Mouse (Mus musculus): ENCODE measurements at regions not wholly inside any gene's neighbourhood (a gene's known extent, or its start where the extent isn't known, plus 50 kb on each side); places are given as distances from the start of the nearest gene placed in this dataset.

- DNase-seq (ENCODE audit: low spot score) (no peak), ATAC-seq (no peak)
- H3K9me3 ChIP-seq (ENCODE audit: low read length), result no peaks in the 10 kb centered on the region
- no peak overlapping the region for H3K4me3 ChIP-seq (ENCODE audit: low read depth, low read length)
- TF ChIP-seq CTCF (IDR thresholded peaks at IDR 0.05), result no peak
- no peak for TF ChIP-seq EP300 (IDR thresholded peaks at IDR 0.05)
- H3K27me3 ChIP-seq (replicated peaks; ENCODE audit: insufficient read depth, low read length), result no peaks in the 10 kb centered on the region
- H3K4me1 ChIP-seq (ENCODE audit: insufficient read depth, low read depth, low read length), result no peaks in the 10 kb centered on the region
- H3K27ac ChIP-seq (ENCODE audit: low read length), result no peak overlapping the region
- no peak overlapping the region for H3K4me2 ChIP-seq (replicated peaks; ENCODE audit: low read depth, low read length)
- WGBS, result 83% methylated on average over 9 of the region's 9 CpGs
- no peak overlapping the region for H3K9ac ChIP-seq (replicated peaks; ENCODE audit: low read depth)
- H3K36me3 ChIP-seq (ENCODE audit: insufficient read depth, low read length), result no peaks in the 10 kb centered on the region
Measured at GRCm38 (mm10) chr13:70193270-70193669, 391.1 kb downstream of the Med10 start.

DNA sequence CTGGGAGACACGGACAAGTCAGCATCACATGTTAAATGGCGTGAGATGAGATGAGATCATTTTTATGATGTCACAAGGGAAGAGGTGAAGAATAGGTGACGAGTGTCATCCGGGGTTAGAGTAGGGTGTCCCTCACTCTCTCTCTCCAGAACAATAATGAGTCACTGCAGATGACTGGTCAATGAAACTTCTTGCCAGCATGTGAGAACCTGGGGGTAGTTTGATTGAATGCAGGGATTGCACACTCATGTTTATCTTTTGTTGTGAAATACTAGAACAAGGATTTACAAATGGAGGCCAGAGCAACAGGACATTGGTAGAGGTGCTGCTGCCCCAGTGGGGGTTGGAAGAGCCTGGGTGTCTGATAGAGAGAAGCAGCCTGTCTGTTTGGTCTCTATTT is 393.7 kb downstream of the Med10 start:
- TF ChIP-seq EP300 (IDR thresholded peaks at IDR 0.05) (no peak), CTCF (IDR thresholded peaks at IDR 0.05) (no peak)
- H3K4me2 ChIP-seq (replicated peaks; ENCODE audit: low read depth, low read length), result no peak overlapping the region
- H3K4me3 ChIP-seq (ENCODE audit: low read depth, low read length), result no peak overlapping the region
- WGBS, result 73% methylated on average over 4 of the region's 4 CpGs
- H3K36me3 ChIP-seq (ENCODE audit: insufficient read depth, low read length), result no peaks in the 10 kb centered on the region
- no peak overlapping the region for H3K9ac ChIP-seq (replicated peaks; ENCODE audit: low read depth)
- H3K27me3 ChIP-seq (replicated peaks; ENCODE audit: insufficient read depth, low read length), result no peaks in the 10 kb centered on the region
- no peak for DNase-seq (ENCODE audit: low spot score)
- H3K9me3 ChIP-seq (ENCODE audit: low read length), result no peaks in the 10 kb centered on the region
- H3K27ac ChIP-seq (ENCODE audit: low read length), result no peak overlapping the region
- ATAC-seq, result no peak
- H3K4me1 ChIP-seq (ENCODE audit: insufficient read depth, low read depth, low read length), result no peaks in the 10 kb centered on the region

DNA sequence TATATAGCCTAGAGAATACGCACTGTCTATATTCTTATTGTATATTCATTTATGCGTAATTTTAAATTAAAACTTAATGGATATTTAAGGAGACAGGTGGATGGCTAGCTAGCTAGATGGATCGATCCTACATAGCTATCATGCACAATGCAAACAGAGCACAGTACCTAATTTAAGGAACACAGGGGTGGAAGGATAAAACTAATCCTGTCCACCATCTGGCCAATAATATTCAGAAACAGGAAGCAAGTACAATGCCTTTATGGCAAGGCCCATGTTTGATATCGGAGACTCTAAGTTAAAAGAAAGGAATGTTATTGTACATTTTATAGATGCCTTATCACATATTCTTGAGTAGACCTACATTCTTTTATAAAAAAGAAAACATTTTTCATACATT is 396.4 kb downstream of the Med10 start:
- H3K4me2 ChIP-seq (replicated peaks; ENCODE audit: low read depth, low read length), result no peak overlapping the region
- H3K36me3 ChIP-seq (ENCODE audit: insufficient read depth, low read length), result no peaks in the 10 kb centered on the region
- TF ChIP-seq CTCF (IDR thresholded peaks at IDR 0.05) (no peak), EP300 (IDR thresholded peaks at IDR 0.05) (no peak)
- no peak overlapping the region for H3K4me3 ChIP-seq (ENCODE audit: low read depth, low read length)
- no peaks in the 10 kb centered on the region for H3K4me1 ChIP-seq (ENCODE audit: insufficient read depth, low read depth, low read length)
- DNase-seq (ENCODE audit: low spot score), result peak; percentile 8
- ATAC-seq, result no peak
- WGBS, result 77% methylated on average over 4 of the region's 4 CpGs
- no peaks in the 10 kb centered on the region for H3K27me3 ChIP-seq (replicated peaks; ENCODE audit: insufficient read depth, low read length)
- H3K27ac ChIP-seq (ENCODE audit: low read length), result no peak overlapping the region
- no peaks in the 10 kb centered on the region for H3K9me3 ChIP-seq (ENCODE audit: low read length)
- no peak overlapping the region for H3K9ac ChIP-seq (replicated peaks; ENCODE audit: low read depth)

GRCm38 (mm10) chr13:70199087-70199486 is 396.9 kb downstream of the Med10 start:
- WGBS, result 42% methylated on average over 1 of the region's 1 CpGs
- no peak overlapping the region for H3K27ac ChIP-seq (ENCODE audit: low read length)

DNA sequence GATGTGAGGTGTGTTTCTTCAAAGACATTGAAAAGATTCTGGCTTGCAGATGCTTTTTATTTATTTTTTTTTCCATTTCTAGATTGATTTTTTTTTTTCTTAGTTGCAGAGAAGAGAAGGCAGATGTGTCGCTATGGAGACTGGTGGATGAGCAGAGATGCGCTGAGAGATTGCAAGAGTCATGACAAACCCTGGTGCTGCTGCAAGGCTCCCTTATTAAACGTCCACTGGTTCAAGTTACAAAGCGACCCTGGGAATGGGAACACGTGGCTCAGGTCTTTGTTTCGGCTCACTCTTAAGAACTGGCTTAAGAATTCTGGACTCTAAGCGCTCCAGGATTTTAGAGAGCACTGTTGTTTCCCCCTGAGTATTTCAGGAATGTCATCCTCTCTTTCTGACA is 403.1 kb downstream of the Med10 start:
- H3K4me1 ChIP-seq (ENCODE audit: insufficient read depth, low read depth, low read length), result no peaks in the 10 kb centered on the region
- no peaks in the 10 kb centered on the region for H3K9me3 ChIP-seq (ENCODE audit: low read length)
- H3K4me3 ChIP-seq (ENCODE audit: low read depth, low read length), result no peak overlapping the region
- no peaks in the 10 kb centered on the region for H3K36me3 ChIP-seq (ENCODE audit: insufficient read depth, low read length)
- no peaks in the 10 kb centered on the region for H3K27me3 ChIP-seq (replicated peaks; ENCODE audit: insufficient read depth, low read length)
- no peak overlapping the region for H3K9ac ChIP-seq (replicated peaks; ENCODE audit: low read depth)
- TF ChIP-seq CTCF (IDR thresholded peaks at IDR 0.05) (no peak), EP300 (IDR thresholded peaks at IDR 0.05) (no peak)
- whole genome bisulfite sequencing, result 57% methylated on average over 7 of the region's 7 CpGs
- no peak overlapping the region for H3K27ac ChIP-seq (ENCODE audit: low read length)
- DNase-seq (ENCODE audit: low spot score) (no peak), ATAC-seq (no peak)
- H3K4me2 ChIP-seq (replicated peaks; ENCODE audit: low read depth, low read length), result no peak overlapping the region

More at GRCm38 (mm10) chr13:70199087-70199486, 396.9 kb downstream of the Med10 start:
- no peak overlapping the region for H3K4me2 ChIP-seq (replicated peaks; ENCODE audit: low read depth, low read length)
- no peaks in the 10 kb centered on the region for H3K9me3 ChIP-seq (ENCODE audit: low read length)
- H3K36me3 ChIP-seq (ENCODE audit: insufficient read depth, low read length), result no peaks in the 10 kb centered on the region
- no peak overlapping the region for H3K9ac ChIP-seq (replicated peaks; ENCODE audit: low read depth)
- TF ChIP-seq EP300 (IDR thresholded peaks at IDR 0.05) (no peak), CTCF (IDR thresholded peaks at IDR 0.05) (no peak)
- no peaks in the 10 kb centered on the region for H3K27me3 ChIP-seq (replicated peaks; ENCODE audit: insufficient read depth, low read length)
- H3K4me3 ChIP-seq (ENCODE audit: low read depth, low read length), result no peak overlapping the region
- DNase-seq (ENCODE audit: low spot score) (peak; percentile 22), ATAC-seq (peak; percentile 57)
- no peaks in the 10 kb centered on the region for H3K4me1 ChIP-seq (ENCODE audit: insufficient read depth, low read depth, low read length)

DNA sequence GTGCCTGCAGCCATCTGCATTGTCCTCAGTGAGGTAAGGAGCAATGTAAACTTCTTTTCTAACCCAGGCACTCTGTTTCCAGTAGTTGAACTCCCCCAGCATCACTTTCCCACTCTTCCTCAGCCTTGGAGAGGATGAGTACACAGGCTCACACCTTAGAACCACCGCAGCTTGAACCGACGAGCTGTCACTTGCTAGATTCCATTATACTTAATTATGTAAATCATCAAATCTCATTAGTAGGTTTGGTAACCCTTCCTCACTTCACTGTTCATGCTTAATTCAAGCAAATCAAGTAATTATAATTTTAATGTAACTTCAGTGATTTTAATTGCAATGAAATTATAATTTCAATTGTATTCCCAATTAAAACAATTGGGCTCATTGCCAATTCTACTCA is 408.0 kb downstream of the Med10 start:
- Histone ChIP-seq H3K9ac (replicated peaks; ENCODE audit: low read depth) (no peak overlapping the region), H3K27me3 (replicated peaks; ENCODE audit: insufficient read depth, low read length) (no peaks in the 10 kb centered on the region), H3K4me3 (ENCODE audit: low read depth, low read length) (no peak overlapping the region), H3K4me2 (replicated peaks; ENCODE audit: low read depth, low read length) (no peak overlapping the region), H3K4me1 (ENCODE audit: insufficient read depth, low read depth, low read length) (no peaks in the 10 kb centered on the region), H3K27ac (ENCODE audit: low read length) (no peak overlapping the region), H3K36me3 (ENCODE audit: insufficient read depth, low read length) (no peaks in the 10 kb centered on the region), H3K9me3 (ENCODE audit: low read length) (no peaks in the 10 kb centered on the region)
- no peak for ATAC-seq
- TF ChIP-seq CTCF (IDR thresholded peaks at IDR 0.05), result no peak
- no peak for TF ChIP-seq EP300 (IDR thresholded peaks at IDR 0.05)
- DNase-seq (ENCODE audit: low spot score), result no peak
- 44% methylated on average over 3 of the region's 3 CpGs for WGBS

DNA sequence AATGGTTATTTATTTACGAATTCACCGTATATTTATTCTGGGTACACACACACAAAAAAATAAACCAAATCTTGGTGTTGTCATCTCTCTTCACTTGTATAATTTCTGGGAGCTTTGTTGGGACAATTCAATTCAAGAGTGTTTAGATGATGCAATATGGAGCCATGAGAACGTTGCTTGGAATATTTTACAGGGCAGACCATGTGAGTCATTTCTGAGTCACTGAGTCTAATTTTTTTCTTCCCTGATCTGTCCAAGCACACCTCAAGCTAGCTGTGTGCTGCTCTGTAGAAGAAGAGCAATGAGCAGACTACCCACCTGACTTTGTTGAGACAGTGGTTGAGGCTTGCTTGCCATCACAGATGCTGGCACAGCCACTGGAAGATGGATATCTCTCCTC is 410.8 kb downstream of the Med10 start:
- no peak overlapping the region for H3K4me2 ChIP-seq (replicated peaks; ENCODE audit: low read depth, low read length)
- ATAC-seq, result no peak
- H3K36me3 ChIP-seq (ENCODE audit: insufficient read depth, low read length), result no peaks in the 10 kb centered on the region

More for the DNA sequence above, 410.8 kb downstream of the Med10 start:
- Histone ChIP-seq H3K4me3 (ENCODE audit: low read depth, low read length) (no peak overlapping the region), H3K27ac (ENCODE audit: low read length) (no peak overlapping the region), H3K4me1 (ENCODE audit: insufficient read depth, low read depth, low read length) (no peaks in the 10 kb centered on the region), H3K9me3 (ENCODE audit: low read length) (no peaks in the 10 kb centered on the region), H3K27me3 (replicated peaks; ENCODE audit: insufficient read depth, low read length) (no peaks in the 10 kb centered on the region), H3K9ac (replicated peaks; ENCODE audit: low read depth) (no peak overlapping the region)
- 77% methylated on average over 3 of the region's 3 CpGs for WGBS
- no peak for DNase-seq (ENCODE audit: low spot score)
- TF ChIP-seq CTCF (IDR thresholded peaks at IDR 0.05), result no peak
- TF ChIP-seq EP300 (IDR thresholded peaks at IDR 0.05), result no peak

Measured in lung, postnatal 0 days (tissue).